Mouse (Mus musculus) myocyte (in vitro differentiated cells): Measurements from ENCODE around the gene E2f7. TPM values are rescaled to one million over a fixed set of nuclear protein-coding genes. Genes with fewer than 3 reads are reported as not detected.

ENCODE experiments used
- H3K27me3 ChIP-seq: one replicate; pipeline ENCODE4 v1.6.1; 2011; ENCODE audit not compliant: control insufficient read depth, insufficient read depth, insufficient read length
- H3K36me3 ChIP-seq: one replicate; pipeline ENCODE4 v1.6.1; 2011; ENCODE audit not compliant: control insufficient read depth, insufficient read depth
- H3K4me2 ChIP-seq: one replicate; pipeline ENCODE4 v1.6.1; 2011; ENCODE audit warnings: low read depth, control low read depth
- H3K4me3 ChIP-seq: one replicate; pipeline ENCODE4 v1.5.1; 2011; ENCODE audit warnings: mild to moderate bottlenecking, control low read depth, moderate library complexity
- H3K79me2 ChIP-seq: one replicate; pipeline ENCODE4 v1.6.1; 2011; ENCODE audit not compliant: control insufficient read depth, insufficient read depth
- H3ac ChIP-seq: one replicate; pipeline ENCODE4 v1.6.1; 2011; ENCODE audit not compliant: control insufficient read depth, insufficient read length
- CEBPB ChIP-seq: IDR thresholded peaks from 2 replicates; pipeline ENCODE4 v1.6.1; 2011; ENCODE audit warnings: mild to moderate bottlenecking, moderate library complexity; ENCODE audit not compliant: poor library complexity, insufficient read depth, severe bottlenecking
- E2F4 ChIP-seq: IDR thresholded peaks from one replicate; pipeline ENCODE4 v1.6.1; 2011; ENCODE audit warnings: mild to moderate bottlenecking, control low read depth, moderate library complexity; ENCODE audit not compliant: insufficient read depth
- MAX ChIP-seq: IDR thresholded peaks from one replicate; pipeline ENCODE4 v1.6.1; 2011; ENCODE audit warnings: low read depth, mild to moderate bottlenecking, control low read depth
- MYOD1 ChIP-seq, 3 experiments: IDR thresholded peaks; one replicate each; pipeline ENCODE4 v1.6.1; 2011; ENCODE audit warnings: control low read depth in 2 of 3, low read depth in 2 of 3, mild to moderate bottlenecking in 2 of 3, moderate library complexity in 1 of 3; ENCODE audit not compliant: insufficient read length in 2 of 3, control insufficient read depth in 1 of 3
- MYOG ChIP-seq, 3 experiments: IDR thresholded peaks; one replicate each; pipeline ENCODE4 v1.6.1; 2011; ENCODE audit warnings: control low read depth in 2 of 3, low read depth in 2 of 3, mild to moderate bottlenecking in 2 of 3; ENCODE audit not compliant: insufficient read length in 2 of 3, control insufficient read depth in 1 of 3, insufficient read depth in 1 of 3
- POLR2A ChIP-seq: IDR thresholded peaks from one replicate; pipeline ENCODE4 v1.6.1; 2011; ENCODE audit warnings: low read depth, mild to moderate bottlenecking, control low read depth, moderate library complexity; ENCODE audit not compliant: insufficient read length
- POLR2AphosphoS2 ChIP-seq: IDR thresholded peaks from one replicate; pipeline ENCODE4 v1.6.1; 2011; ENCODE audit warnings: low read depth, control low read depth; ENCODE audit not compliant: insufficient read length
- REST ChIP-seq: IDR thresholded peaks from one replicate; pipeline ENCODE4 v1.6.1; 2011; ENCODE audit warnings: mild to moderate bottlenecking, control low read depth, moderate library complexity; ENCODE audit not compliant: insufficient read depth, insufficient read length
- SRF ChIP-seq: IDR thresholded peaks from one replicate; pipeline ENCODE4 v1.6.1; 2011; ENCODE audit warnings: low read depth; ENCODE audit not compliant: control insufficient read depth, insufficient read length
- TCF12 ChIP-seq: IDR thresholded peaks from one replicate; pipeline ENCODE4 v1.6.1; 2011; ENCODE audit warnings: mild to moderate bottlenecking, control low read depth; ENCODE audit not compliant: poor library complexity, insufficient read depth, severe bottlenecking
- TCF3 ChIP-seq: IDR thresholded peaks from one replicate; pipeline ENCODE4 v1.6.1; 2011; ENCODE audit warnings: low read depth, control low read depth; ENCODE audit not compliant: insufficient read length
- USF1 ChIP-seq: IDR thresholded peaks from one replicate; pipeline ENCODE4 v1.6.1; 2011; ENCODE audit warnings: low read depth, mild to moderate bottlenecking, control low read depth, moderate library complexity
- polyA plus RNA-seq: library from polyadenylated mRNA; unstranded; fragments of >200 nt; fragmentation: generic; extraction: Trizol; gene quantifications from one replicate; pipeline ENCODE4 v1.2.1, GENCODE M21; 2012; ENCODE audit warnings: missing spikeins

E2f7 gene
- polyA plus RNA-seq, 1 experiment: 3.3 TPM

- Histone ChIP-seq H3K4me3 (peak overlapping the region; percentile 42), H3K36me3 (no peaks in the 10 kb centered on the region), H3ac (peak overlapping the region; percentile 13), H3K79me2 (peaks cover 22% of the 10 kb centered on the region), H3K27me3 (no peaks in the 10 kb centered on the region), H3K4me2 (peak overlapping the region; percentile 69)
- TF ChIP-seq MAX (no peak), REST (no peak), MYOD1 (IDR thresholded peaks at IDR 0.05; ENCODE audit: control insufficient read depth in 1 of 3, insufficient read length in 2 of 3, low read depth in 2 of 3) (no peak), SRF (no peak), POLR2AphosphoS2 (no peak), TCF3 (no peak), MYOG (IDR thresholded peaks at IDR 0.05; ENCODE audit: control insufficient read depth in 1 of 3, insufficient read depth in 1 of 3, insufficient read length in 2 of 3, low read depth in 2 of 3) (no peak), USF1 (no peak), CEBPB (no peak), E2F4 (no peak), TCF12 (no peak), POLR2A (no peak)
These were observed 397 bp downstream of the E2f7 start for GRCm38 (mm10) chr10:110745640-110746032.

GRCm38 (mm10) chr10:110749081-110749480, 3.8 kb downstream of the E2f7 start:
- TF ChIP-seq REST (no peak), POLR2AphosphoS2 (no peak), TCF3 (no peak), MAX (no peak), TCF12 (no peak), USF1 (no peak), POLR2A (no peak), SRF (no peak), MYOG (IDR thresholded peaks at IDR 0.05; ENCODE audit: control insufficient read depth in 1 of 3, insufficient read depth in 1 of 3, insufficient read length in 2 of 3, low read depth in 2 of 3) (no peak), E2F4 (no peak), CEBPB (no peak), MYOD1 (IDR thresholded peaks at IDR 0.05; ENCODE audit: control insufficient read depth in 1 of 3, insufficient read length in 2 of 3, low read depth in 2 of 3) (no peak)
- Histone ChIP-seq H3K27me3 (no peaks in the 10 kb centered on the region), H3K36me3 (no peaks in the 10 kb centered on the region)

GRCm38 (mm10) chr10:110749510-110750305, 4.5 kb downstream of the E2f7 start:
- Histone ChIP-seq H3K27me3 (no peaks in the 10 kb centered on the region), H3K79me2 (peaks cover 32% of the 10 kb centered on the region), H3K4me2 (no peak overlapping the region), H3K36me3 (no peaks in the 10 kb centered on the region), H3ac (no peak overlapping the region), H3K4me3 (no peak overlapping the region)
- TF ChIP-seq MYOD1 (IDR thresholded peaks at IDR 0.05; ENCODE audit: control insufficient read depth in 1 of 3, insufficient read length in 2 of 3, low read depth in 2 of 3): peak in 1 of 3 experiments; percentile 26
- TF ChIP-seq MAX: no peak

More at GRCm38 (mm10) chr10:110749081-110749480, 3.8 kb downstream of the E2f7 start:
- Histone ChIP-seq H3K4me3 (no peak overlapping the region), H3ac (no peak overlapping the region), H3K79me2 (peaks cover 32% of the 10 kb centered on the region), H3K4me2 (no peak overlapping the region)

- Histone ChIP-seq H3K36me3 (peaks cover 16% of the 10 kb centered on the region), H3K79me2 (peaks cover 13% of the 10 kb centered on the region), H3K4me2 (no peak overlapping the region), H3K4me3 (no peak overlapping the region), H3ac (no peak overlapping the region), H3K27me3 (no peaks in the 10 kb centered on the region)
- TF ChIP-seq TCF12 (no peak), SRF (no peak), MAX (no peak), USF1 (no peak), POLR2AphosphoS2 (no peak)
These were observed 7.6 kb downstream of the E2f7 start for GRCm38 (mm10) chr10:110752849-110753248.

DNA sequence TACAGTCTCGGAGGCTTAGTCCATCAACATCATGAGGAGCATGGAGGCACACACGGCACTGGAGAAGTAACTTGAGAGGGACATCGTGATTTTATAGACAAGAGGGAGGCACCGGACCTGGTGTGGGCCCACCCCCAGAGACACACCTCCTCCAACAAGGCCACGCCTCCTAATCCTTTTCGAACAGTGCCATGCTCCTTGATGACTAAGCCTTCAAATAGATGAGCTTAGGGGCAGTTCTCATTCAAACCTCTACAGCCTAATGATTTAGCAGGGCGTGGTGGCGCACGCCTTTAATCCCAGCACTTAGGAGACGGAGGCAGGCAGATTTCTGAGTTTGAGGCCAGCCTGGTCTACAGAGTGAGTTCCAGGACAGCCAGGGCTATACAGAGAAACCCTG, 10.3 kb downstream of the E2f7 start:
- Histone ChIP-seq H3K79me2 (peaks cover 9% of the 10 kb centered on the region), H3ac (no peak overlapping the region), H3K4me3 (no peak overlapping the region), H3K27me3 (no peaks in the 10 kb centered on the region), H3K36me3 (peaks cover 16% of the 10 kb centered on the region), H3K4me2 (no peak overlapping the region)
- TF ChIP-seq REST: no peak
- TF ChIP-seq TCF3: no peak
- TF ChIP-seq MYOG (IDR thresholded peaks at IDR 0.05; ENCODE audit: control insufficient read depth in 1 of 3, insufficient read depth in 1 of 3, insufficient read length in 2 of 3, low read depth in 2 of 3): no peak
- no peak for TF ChIP-seq MYOD1 (IDR thresholded peaks at IDR 0.05; ENCODE audit: control insufficient read depth in 1 of 3, insufficient read length in 2 of 3, low read depth in 2 of 3)
- TF ChIP-seq USF1: no peak
- no peak for TF ChIP-seq MAX
- TF ChIP-seq E2F4: no peak
- no peak for TF ChIP-seq SRF
- TF ChIP-seq TCF12: no peak
- TF ChIP-seq CEBPB: no peak
- TF ChIP-seq POLR2AphosphoS2: no peak
- TF ChIP-seq POLR2A: no peak
